Mouse (Mus musculus) forelimb bud, embryonic 11.5 days (tissue): ENCODE data around the gene Rhox2f.
"Not testable (repeated sequence)": the region's sequence is repeated elsewhere in the genome, so short reads cannot be mapped to it uniquely, and the experiment has no call there.

Experiments used
- DNase-seq: peaks from one replicate; pipeline ENCODE4 v3.0.0-alpha.2; 2012; ENCODE audit warnings: low read depth, low spot score

Rhox2f gene

DNA sequence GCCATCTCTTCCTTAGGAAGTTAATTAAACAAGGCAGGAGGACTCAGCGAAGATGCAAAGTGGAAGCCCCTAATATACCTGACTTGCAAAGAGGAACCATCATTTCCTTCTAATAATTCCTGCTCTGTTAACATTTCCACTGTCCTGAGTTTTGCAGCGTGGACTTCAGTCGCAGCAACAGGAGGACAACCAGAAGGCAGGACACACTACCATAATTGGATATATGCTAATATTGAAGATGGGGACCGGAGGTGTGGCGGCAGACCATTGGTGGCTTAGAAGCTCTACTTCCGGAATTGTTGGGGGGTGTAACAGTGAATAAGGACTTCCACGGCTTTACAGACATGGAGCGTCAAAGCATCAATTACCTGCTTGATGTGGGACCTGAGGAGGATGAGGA lies at the start of gene Rhox2f:
Rhox2f (plus strand) TSS at position 301 of the 400 bp plus-strand sequence.
- DNase-seq: not testable (repeated sequence)

GRCm38 (mm10) chrX:37530152-37530551 lies 41.1 kb upstream of the Rhox2f start, which contains the start of gene Rhox2e:
Rhox2e (plus strand) TSS chrX:37530452.
- DNase-seq: not testable (repeated sequence)

DNA sequence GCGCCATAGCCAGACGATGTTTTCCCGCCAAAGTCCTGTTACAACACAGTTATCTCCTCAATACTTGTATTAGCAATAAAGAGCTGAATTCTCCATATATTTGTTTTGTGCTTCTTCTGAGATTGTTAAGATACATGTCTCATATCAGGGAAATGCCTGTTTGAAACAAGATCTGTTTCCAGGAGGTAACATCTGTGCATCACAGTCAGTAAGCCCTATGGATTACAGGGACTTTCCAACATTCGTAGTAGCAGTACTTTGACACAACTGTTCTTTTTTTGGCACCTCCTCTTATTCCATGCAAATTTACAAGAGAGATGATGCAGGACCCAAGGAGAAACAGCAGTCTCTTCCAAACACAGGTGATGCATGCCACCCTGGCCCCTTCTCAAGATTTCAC lies 29.5 kb upstream of the Rhox2f start, which contains the start of gene Rhox3e:
Rhox3e (plus strand) TSS at position 301 of the 400 bp plus-strand sequence.
- DNase-seq: not testable (repeated sequence)

GRCm38 (mm10) chrX:37557112-37557511 lies 14.1 kb upstream of the Rhox2f start, which contains the start of gene Rhox4e:
Rhox4e (plus strand) TSS chrX:37557412.
- DNase-seq: not testable (repeated sequence)

DNA sequence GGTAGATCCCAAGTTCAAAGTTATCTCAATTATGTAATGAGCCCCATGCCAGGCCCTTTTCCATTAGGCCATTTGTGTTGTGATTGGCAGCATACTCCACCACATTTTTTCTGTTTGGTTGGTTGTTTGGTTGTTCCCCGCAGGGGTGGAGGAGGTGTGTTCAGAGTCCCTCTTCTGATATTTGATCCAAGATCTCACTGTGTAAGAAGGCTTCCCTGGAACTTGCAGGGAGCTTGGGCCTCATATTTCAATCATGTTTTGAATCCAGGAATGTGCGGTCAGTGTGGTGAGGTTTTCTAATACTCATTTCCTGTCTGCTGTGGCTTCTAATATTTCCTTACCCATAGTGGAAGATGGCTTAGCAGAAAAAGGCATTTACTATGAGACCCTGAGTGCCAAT lies 1.4 kb downstream of the Rhox2f start:
- peak; percentile 1 for DNase-seq

- not testable (repeated sequence) for DNase-seq
These were observed 9.5 kb downstream of the Rhox2f start, which contains the start of gene Rhox3f for GRCm38 (mm10) chrX:37580692-37581091. Rhox3f (plus strand) TSS chrX:37580992.

GRCm38 (mm10) chrX:37607604-37608003 lies 36.4 kb downstream of the Rhox2f start, which contains the start of gene Rhox4f:
Rhox4f (minus strand) TSS chrX:37607704.
- DNase-seq: not testable (repeated sequence)
